Mouse (Mus musculus): Measurements from ENCODE around the gene Chpf. TPM values are rescaled to one million over a fixed set of nuclear protein-coding genes. Genes with fewer than 3 reads are reported as not detected.

Gene Chpf
- polyA plus RNA-seq, 1 experiment: 52.1 TPM

DNA sequence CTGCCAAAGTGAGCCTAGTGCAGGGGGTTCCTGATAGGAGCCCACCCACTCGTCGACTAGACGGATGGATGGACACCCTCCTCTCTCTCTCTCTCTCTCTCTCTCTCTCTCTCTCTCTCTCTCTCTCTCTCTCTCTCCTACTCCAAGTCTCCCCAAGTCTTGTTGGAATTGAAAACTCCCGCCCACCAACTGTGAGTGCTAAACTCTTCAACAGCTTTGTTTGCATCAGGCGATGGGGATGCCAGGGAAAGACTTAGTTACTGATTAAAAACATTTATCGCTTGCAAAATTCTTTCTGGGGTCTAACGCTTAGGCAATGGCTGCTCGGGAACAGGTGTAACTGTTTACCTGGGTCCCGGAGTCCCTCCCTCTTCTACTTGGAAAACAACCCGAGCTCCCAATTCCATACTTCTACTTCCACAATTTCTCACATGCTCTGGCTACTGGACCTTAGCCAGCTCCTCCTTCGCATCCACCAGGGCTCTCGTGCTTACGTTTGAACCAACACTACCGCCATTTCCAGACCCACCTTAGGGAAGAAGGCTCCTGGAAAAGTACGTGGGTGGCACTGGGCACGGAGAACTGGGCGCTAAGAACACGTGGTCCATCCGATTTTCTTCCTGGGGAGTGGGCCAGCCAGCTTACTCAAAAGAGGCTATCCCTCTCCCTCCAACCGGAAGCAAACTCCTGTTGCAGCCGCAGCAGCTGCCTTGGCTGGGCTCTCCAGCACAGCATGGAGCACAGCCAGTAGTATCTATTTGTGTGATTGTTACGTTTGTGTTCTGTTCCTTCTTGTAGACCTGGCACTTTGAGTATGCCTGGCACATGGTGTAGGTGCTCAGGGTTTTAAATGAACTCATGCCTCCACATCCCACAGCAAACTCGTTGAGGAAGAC, 20.1 kb downstream of the Chpf start:
- H3K4me3 ChIP-seq: peak overlapping the region; percentile 12
- no peaks in the 10 kb centered on the region for H3K79me2 ChIP-seq (ENCODE audit: control insufficient read depth, insufficient read depth)
- no peaks in the 10 kb centered on the region for H3K27me3 ChIP-seq (ENCODE audit: control insufficient read depth, insufficient read depth, insufficient read length)
- no peak overlapping the region for H3ac ChIP-seq (ENCODE audit: control insufficient read depth, insufficient read length)
- peak overlapping the region; percentile 64 for H3K4me2 ChIP-seq (ENCODE audit: low read depth)
- H3K36me3 ChIP-seq (ENCODE audit: control insufficient read depth, insufficient read depth): no peaks in the 10 kb centered on the region
- no peak for TF ChIP-seq POLR2AphosphoS2 (IDR thresholded peaks at IDR 0.05; ENCODE audit: insufficient read length, low read depth)

DNA sequence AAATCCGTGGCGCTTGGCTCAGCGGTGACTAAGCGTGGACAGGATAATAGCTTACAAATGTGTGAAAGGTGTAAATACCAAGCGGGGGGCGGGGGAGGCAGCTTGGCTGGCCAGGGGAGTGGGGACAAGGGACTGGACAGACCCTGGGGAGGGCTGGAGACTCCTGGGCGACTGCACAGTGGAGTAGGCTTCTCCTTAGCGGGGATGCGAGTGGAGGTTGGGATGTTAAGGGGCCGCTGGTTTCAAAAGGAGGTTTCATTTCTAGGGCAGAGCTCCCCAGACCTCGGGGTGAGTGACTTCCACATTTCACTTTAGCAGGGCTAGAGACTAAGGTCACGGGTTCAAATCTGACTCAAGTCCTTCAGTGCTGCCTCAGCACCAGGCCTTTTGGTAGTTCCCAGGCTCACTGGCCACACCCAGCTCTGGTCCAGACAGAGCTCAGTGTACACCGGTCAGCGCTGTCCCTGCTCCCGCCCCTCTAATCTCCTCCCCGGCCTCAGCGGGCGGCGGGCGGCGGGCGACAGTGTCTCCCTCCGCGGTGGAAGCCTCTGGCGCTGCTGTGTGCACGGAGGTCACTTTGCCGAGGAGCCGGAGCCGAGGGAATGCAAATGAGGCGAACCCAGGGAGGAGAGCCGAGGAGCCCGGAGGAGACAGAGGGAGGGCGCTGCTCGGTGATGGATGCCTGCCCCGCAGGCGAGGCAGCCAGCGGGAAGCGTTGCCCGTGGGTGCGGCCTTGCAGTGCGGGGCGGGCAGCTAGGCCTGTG, 20.9 kb downstream of the Chpf start:
- no peak overlapping the region for H3ac ChIP-seq (ENCODE audit: control insufficient read depth, insufficient read length)
- H3K79me2 ChIP-seq (ENCODE audit: control insufficient read depth, insufficient read depth): no peaks in the 10 kb centered on the region
- H3K4me2 ChIP-seq (ENCODE audit: low read depth): peak overlapping the region; percentile 64
- no peaks in the 10 kb centered on the region for H3K27me3 ChIP-seq (ENCODE audit: control insufficient read depth, insufficient read depth, insufficient read length)
- TF ChIP-seq TCF12 (IDR thresholded peaks at IDR 0.05; ENCODE audit: insufficient read depth, poor library complexity, severe bottlenecking): no peak
- peak; percentile 21 for TF ChIP-seq POLR2A (IDR thresholded peaks at IDR 0.05; ENCODE audit: insufficient read length, low read depth)
- TF ChIP-seq POLR2AphosphoS2 (IDR thresholded peaks at IDR 0.05; ENCODE audit: insufficient read length, low read depth): no peak
- TF ChIP-seq REST (IDR thresholded peaks at IDR 0.05; ENCODE audit: insufficient read depth, insufficient read length): no peak
- peak overlapping the region; percentile 12 for H3K4me3 ChIP-seq
- H3K36me3 ChIP-seq (ENCODE audit: control insufficient read depth, insufficient read depth): no peaks in the 10 kb centered on the region

DNA sequence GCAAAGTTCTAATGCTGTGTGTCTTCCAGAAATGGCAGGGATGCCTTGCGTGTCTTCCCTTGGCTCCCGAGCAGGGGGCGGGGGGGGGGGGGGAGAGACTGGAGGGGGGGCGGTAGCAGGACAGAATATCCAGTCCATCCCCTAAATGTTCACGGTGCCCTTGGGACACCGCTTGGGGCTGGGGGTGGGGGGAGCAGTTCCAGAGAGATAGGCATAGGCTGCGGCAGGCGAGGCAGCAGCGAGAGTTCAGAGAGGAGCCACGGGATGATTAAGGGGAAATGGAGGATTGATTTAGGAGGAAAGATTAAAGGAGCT, 21.4 kb downstream of the Chpf start:
- Histone ChIP-seq H3ac (ENCODE audit: control insufficient read depth, insufficient read length) (no peak overlapping the region), H3K4me3 (peak overlapping the region; percentile 12), H3K36me3 (ENCODE audit: control insufficient read depth, insufficient read depth) (no peaks in the 10 kb centered on the region), H3K4me2 (ENCODE audit: low read depth) (peak overlapping the region; percentile 64), H3K27me3 (ENCODE audit: control insufficient read depth, insufficient read depth, insufficient read length) (no peaks in the 10 kb centered on the region), H3K79me2 (ENCODE audit: control insufficient read depth, insufficient read depth) (no peaks in the 10 kb centered on the region)
- TF ChIP-seq E2F4 (IDR thresholded peaks at IDR 0.05; ENCODE audit: insufficient read depth): no peak
- TF ChIP-seq MYOG (IDR thresholded peaks at IDR 0.05; ENCODE audit: control insufficient read depth in 1 of 3, insufficient read depth in 1 of 3, insufficient read length in 2 of 3, low read depth in 2 of 3): no peak
- TF ChIP-seq MAX (IDR thresholded peaks at IDR 0.05; ENCODE audit: low read depth): no peak
- TF ChIP-seq SRF (IDR thresholded peaks at IDR 0.05; ENCODE audit: control insufficient read depth, insufficient read length, low read depth): no peak
- TF ChIP-seq MYOD1 (IDR thresholded peaks at IDR 0.05; ENCODE audit: control insufficient read depth in 1 of 3, insufficient read length in 2 of 3, low read depth in 2 of 3): no peak
- no peak for TF ChIP-seq REST (IDR thresholded peaks at IDR 0.05; ENCODE audit: insufficient read depth, insufficient read length)
- TF ChIP-seq POLR2AphosphoS2 (IDR thresholded peaks at IDR 0.05; ENCODE audit: insufficient read length, low read depth): no peak
- TF ChIP-seq TCF3 (IDR thresholded peaks at IDR 0.05; ENCODE audit: insufficient read length, low read depth): no peak
- no peak for TF ChIP-seq CEBPB (IDR thresholded peaks at IDR 0.05; ENCODE audit: insufficient read depth, poor library complexity, severe bottlenecking)
- no peak for TF ChIP-seq USF1 (IDR thresholded peaks at IDR 0.05; ENCODE audit: low read depth)
- no peak for TF ChIP-seq POLR2A (IDR thresholded peaks at IDR 0.05; ENCODE audit: insufficient read length, low read depth)
- no peak for TF ChIP-seq TCF12 (IDR thresholded peaks at IDR 0.05; ENCODE audit: insufficient read depth, poor library complexity, severe bottlenecking)

DNA sequence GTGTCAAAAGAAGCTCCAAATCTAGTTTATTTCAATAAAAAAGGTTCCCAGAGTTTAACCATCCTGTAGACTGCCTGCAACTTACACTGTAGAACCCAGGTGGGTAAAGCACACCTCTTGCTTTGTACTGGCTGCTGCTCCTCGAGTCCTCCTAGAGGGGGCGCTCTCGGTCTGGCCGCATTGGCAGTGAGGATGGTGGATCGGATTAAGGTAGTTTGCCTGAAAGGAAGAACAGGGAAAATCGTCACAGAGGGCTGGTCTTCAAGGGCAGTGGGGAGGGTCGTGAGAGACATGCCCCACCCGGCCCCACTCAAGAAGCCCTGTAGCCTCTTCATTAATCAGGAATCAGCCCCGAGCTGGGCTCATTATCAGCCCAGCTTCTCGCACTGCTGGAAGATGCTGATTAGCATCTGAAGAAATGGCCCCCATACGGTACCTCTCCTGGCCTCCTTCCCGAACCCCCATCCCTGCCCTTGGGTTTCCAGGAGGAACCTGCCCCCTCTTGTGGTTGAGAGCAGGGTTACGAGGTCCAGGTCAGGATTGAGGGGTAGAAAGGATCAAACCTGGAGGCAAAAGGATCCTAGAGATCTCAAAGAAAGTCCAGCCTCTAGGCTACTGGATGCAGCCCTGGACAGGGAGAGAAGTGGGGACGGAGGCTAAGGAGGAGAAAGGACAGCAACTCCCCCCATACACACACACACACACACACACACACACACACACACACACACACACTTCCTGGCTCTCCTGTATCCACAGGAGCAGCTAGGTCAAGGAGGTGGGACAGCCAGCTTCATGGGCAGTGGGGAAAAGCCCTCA, 22.2 kb downstream of the Chpf start:
- H3K27me3 ChIP-seq (ENCODE audit: control insufficient read depth, insufficient read depth, insufficient read length): peaks cover 6% of the 10 kb centered on the region
- peak overlapping the region; percentile 36 for H3K4me2 ChIP-seq (ENCODE audit: low read depth)
- no peak for TF ChIP-seq USF1 (IDR thresholded peaks at IDR 0.05; ENCODE audit: low read depth)
- no peak for TF ChIP-seq E2F4 (IDR thresholded peaks at IDR 0.05; ENCODE audit: insufficient read depth)
- TF ChIP-seq MAX (IDR thresholded peaks at IDR 0.05; ENCODE audit: low read depth): no peak
- TF ChIP-seq TCF3 (IDR thresholded peaks at IDR 0.05; ENCODE audit: insufficient read length, low read depth): no peak
- TF ChIP-seq CEBPB (IDR thresholded peaks at IDR 0.05; ENCODE audit: insufficient read depth, poor library complexity, severe bottlenecking): no peak
- no peak for TF ChIP-seq REST (IDR thresholded peaks at IDR 0.05; ENCODE audit: insufficient read depth, insufficient read length)
- no peak for TF ChIP-seq MYOG (IDR thresholded peaks at IDR 0.05; ENCODE audit: control insufficient read depth in 1 of 3, insufficient read depth in 1 of 3, insufficient read length in 2 of 3, low read depth in 2 of 3)
- no peak overlapping the region for H3K4me3 ChIP-seq
- no peaks in the 10 kb centered on the region for H3K36me3 ChIP-seq (ENCODE audit: control insufficient read depth, insufficient read depth)
- H3ac ChIP-seq (ENCODE audit: control insufficient read depth, insufficient read length): no peak overlapping the region
- H3K79me2 ChIP-seq (ENCODE audit: control insufficient read depth, insufficient read depth): no peaks in the 10 kb centered on the region

DNA sequence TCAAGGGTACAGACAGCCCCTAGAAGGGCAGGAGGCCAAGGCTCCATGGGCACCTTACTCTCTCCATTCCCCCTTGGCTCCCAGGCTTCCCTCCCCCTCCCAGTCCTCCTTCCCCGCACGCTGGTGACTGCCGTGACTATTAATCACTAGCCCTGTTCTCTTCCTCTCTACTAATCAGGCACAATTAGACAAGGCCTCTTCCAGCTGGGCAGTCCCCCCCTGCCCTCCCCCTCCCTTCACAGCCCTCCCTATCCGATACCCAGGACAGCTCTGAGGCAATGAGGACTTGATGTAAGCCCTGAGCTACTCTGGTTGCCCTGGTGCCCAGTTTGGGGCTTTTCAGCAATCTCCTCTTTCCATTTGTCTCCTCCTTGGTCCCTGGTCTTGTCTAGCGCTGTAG, 23.2 kb downstream of the Chpf start:
- TF ChIP-seq POLR2A (IDR thresholded peaks at IDR 0.05; ENCODE audit: insufficient read length, low read depth): no peak
- no peak for TF ChIP-seq POLR2AphosphoS2 (IDR thresholded peaks at IDR 0.05; ENCODE audit: insufficient read length, low read depth)
- no peak for TF ChIP-seq MYOD1 (IDR thresholded peaks at IDR 0.05; ENCODE audit: control insufficient read depth in 1 of 3, insufficient read length in 2 of 3, low read depth in 2 of 3)
- TF ChIP-seq TCF12 (IDR thresholded peaks at IDR 0.05; ENCODE audit: insufficient read depth, poor library complexity, severe bottlenecking): no peak
- no peak for TF ChIP-seq MYOG (IDR thresholded peaks at IDR 0.05; ENCODE audit: control insufficient read depth in 1 of 3, insufficient read depth in 1 of 3, insufficient read length in 2 of 3, low read depth in 2 of 3)
- TF ChIP-seq SRF (IDR thresholded peaks at IDR 0.05; ENCODE audit: control insufficient read depth, insufficient read length, low read depth): no peak
- no peak for TF ChIP-seq REST (IDR thresholded peaks at IDR 0.05; ENCODE audit: insufficient read depth, insufficient read length)
- no peak for TF ChIP-seq MAX (IDR thresholded peaks at IDR 0.05; ENCODE audit: low read depth)
- TF ChIP-seq TCF3 (IDR thresholded peaks at IDR 0.05; ENCODE audit: insufficient read length, low read depth): no peak
- TF ChIP-seq USF1 (IDR thresholded peaks at IDR 0.05; ENCODE audit: low read depth): no peak
- TF ChIP-seq CEBPB (IDR thresholded peaks at IDR 0.05; ENCODE audit: insufficient read depth, poor library complexity, severe bottlenecking): no peak
- TF ChIP-seq E2F4 (IDR thresholded peaks at IDR 0.05; ENCODE audit: insufficient read depth): no peak
- Histone ChIP-seq H3K4me2 (ENCODE audit: low read depth) (no peak overlapping the region), H3K36me3 (ENCODE audit: control insufficient read depth, insufficient read depth) (no peaks in the 10 kb centered on the region), H3K4me3 (no peak overlapping the region), H3ac (ENCODE audit: control insufficient read depth, insufficient read length) (no peak overlapping the region), H3K79me2 (ENCODE audit: control insufficient read depth, insufficient read depth) (no peaks in the 10 kb centered on the region), H3K27me3 (ENCODE audit: control insufficient read depth, insufficient read depth, insufficient read length) (peaks cover 14% of the 10 kb centered on the region)
